Comparison of ENCODE assay signal across 8 mouse cellular contexts in the genomic region with DNA sequence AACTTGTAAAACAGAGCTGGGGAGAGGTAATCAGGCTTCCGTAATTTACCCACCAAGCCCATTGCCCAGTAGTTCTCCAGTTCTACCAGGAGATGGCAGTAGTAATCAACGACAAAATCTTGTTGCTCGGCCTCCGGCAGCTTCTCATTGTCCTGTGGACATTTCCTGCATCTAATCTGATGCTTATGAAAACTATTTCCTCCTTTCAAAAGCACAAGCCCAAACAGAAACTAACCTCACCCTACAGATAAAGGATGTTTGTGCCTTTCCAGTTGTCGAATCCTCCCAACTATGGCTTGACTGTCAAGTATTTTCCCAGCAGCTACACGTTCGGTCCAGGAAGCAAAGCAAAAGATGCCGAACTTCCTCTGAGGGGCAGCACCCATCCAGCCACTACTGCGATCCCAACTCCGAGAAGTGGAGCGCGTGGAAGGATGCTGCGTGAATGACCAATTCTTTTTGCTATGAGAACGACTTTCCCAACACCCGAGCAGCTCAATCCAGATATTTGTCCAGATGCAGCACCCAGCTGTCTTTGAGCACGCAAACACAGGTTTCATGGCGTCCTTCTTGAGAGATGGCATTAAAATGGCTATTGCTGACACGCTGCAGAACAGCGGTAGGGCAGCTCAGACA.
DNase-seq lines count a peak whose midpoint lies in the region; ATAC-seq and TF ChIP-seq lines count a peak whose summit lies in the region.

No protein-coding gene starts in this region.

- H3K4me2 ChIP-seq in CH12.LX (ENCODE audit: insufficient read depth, low read depth, poor library complexity, severe bottlenecking): peak overlapping the region; percentile 79
- peak overlapping the region; percentile 60 for H3K4me2 ChIP-seq in forebrain, embryonic 14.5 days (ENCODE audit: low read length)
- H3K4me2 ChIP-seq in neural tube, embryonic 14.5 days (ENCODE audit: low read depth, low read length): peak overlapping the region; percentile 57

- 1% methylated on average over 19 of the region's 19 CpGs for WGBS in forebrain, embryonic 14.5 days
- WGBS in lung, adult 2 months: 2% methylated on average over 19 of the region's 19 CpGs
- WGBS in neural tube, embryonic 14.5 days: under 1% methylated on average over 19 of the region's 19 CpGs

- dilution Hi-C loops in CH12.LX (cut with MboI; ENCODE audit: extremely low pct_ligation_motif_present, extremely low pct_unique_long_range_greater_than_20kb, low sequenced_read_pairs): no loop called here

- H3K9ac ChIP-seq in CH12.LX (ENCODE audit: insufficient read depth, low read depth): peak overlapping the region; percentile 55
- H3K9ac ChIP-seq in forebrain, embryonic 14.5 days (ENCODE audit: low read length): peak overlapping the region; percentile 48
- H3K9ac ChIP-seq in neural tube, embryonic 14.5 days (replicated peaks; ENCODE audit: low read depth, low read length): peak overlapping the region; percentile 29

- TF ChIP-seq EP300 in CH12.LX (IDR thresholded peaks at IDR 0.05; ENCODE audit: low read length): no peak

- DNase-seq in CH12.LX (ENCODE audit: extremely low read depth): peak; percentile 86
- peak; percentile 91 for DNase-seq in forebrain, embryonic 14.5 days (ENCODE audit: low spot score)
- DNase-seq in layer of hippocampus, adult 8-10 months (ENCODE audit: low spot score in 2 of 2): peak; percentile 38 to 67
- peak; percentile 62 for DNase-seq in lung, adult 2 months
- peak; percentile 17 to 44 for DNase-seq in thymus, adult 18-20 months

- peak; percentile 83 for ATAC-seq in forebrain, embryonic 14.5 days
- ATAC-seq in hematopoietic stem cell, adult 5-6 weeks (replicated peaks in 1 of 2; ENCODE audit: insufficient read depth in 1 of 2, low FRiP score in 2 of 2, low TSS enrichment in 1 of 2, low read depth in 1 of 2, poor library complexity in 2 of 2, severe bottlenecking in 2 of 2): peak; percentile 74 to 88
- ATAC-seq in neural tube, embryonic 14.5 days (ENCODE audit: low read depth): peak; percentile 82; the same call in 1 of the 2 replicates

- peak; percentile 91 for TF ChIP-seq RAD21 in CH12.LX (IDR thresholded peaks at IDR 0.05; ENCODE audit: low read depth, low read length)

- in situ Hi-C loops in CH12.LX (cut with MboI; ENCODE audit: low pct_ligation_motif_present, low pct_unique_long_range_greater_than_20kb, low sequenced_read_pairs): no loop called here

- no peak; the same call in 1 of the 2 replicates for TF ChIP-seq POLR2A in CH12.LX (IDR thresholded peaks at IDR 0.05; ENCODE audit: low read depth, low read length)
- TF ChIP-seq POLR2A in lung, adult 2 months (IDR thresholded peaks at IDR 0.05; ENCODE audit: borderline replicate concordance, extremely low read depth, low read depth, low read length): peak; percentile 78; the same call in 1 of the 2 replicates

- H3K27ac ChIP-seq in CH12.LX (ENCODE audit: insufficient read depth, low read depth): no peak overlapping the region
- H3K27ac ChIP-seq in brown adipose tissue, adult 24 weeks (replicated peaks; ENCODE audit: low read depth, low read length): peak overlapping the region; percentile 97
- no peak overlapping the region for H3K27ac ChIP-seq in forebrain, embryonic 14.5 days (ENCODE audit: low read depth, low read length)
- H3K27ac ChIP-seq in neural tube, embryonic 14.5 days (ENCODE audit: low read depth, low read length): no peak overlapping the region

- H3K36me3 ChIP-seq in CH12.LX (replicated peaks in 1 of 2; ENCODE audit: control insufficient read depth in 1 of 2, insufficient read depth in 1 of 2, low read length in 1 of 2): no peaks in the 10 kb centered on the region
- no peaks in the 10 kb centered on the region for H3K36me3 ChIP-seq in forebrain, embryonic 14.5 days (ENCODE audit: control insufficient read depth, insufficient read depth, low read length)
- no peaks in the 10 kb centered on the region for H3K36me3 ChIP-seq in neural tube, embryonic 14.5 days (ENCODE audit: control insufficient read depth, insufficient read depth, low read length)

- H3K27me3 ChIP-seq in CH12.LX (replicated peaks): no peaks in the 10 kb centered on the region
- H3K27me3 ChIP-seq in forebrain, embryonic 14.5 days (replicated peaks; ENCODE audit: control insufficient read depth, insufficient read depth, low read length): peaks cover 22% of the 10 kb centered on the region
- peaks cover 9% of the 10 kb centered on the region for H3K27me3 ChIP-seq in neural tube, embryonic 14.5 days (ENCODE audit: control insufficient read depth, insufficient read depth, low read length)

- peak overlapping the region; percentile 59 to 69 (median 69) for H3K4me3 ChIP-seq in CH12.LX (replicated peaks in 1 of 3; ENCODE audit: low read depth in 2 of 3, low read length in 2 of 3, poor library complexity in 1 of 3)
- H3K4me3 ChIP-seq in brown adipose tissue, adult 24 weeks (ENCODE audit: insufficient read depth, low read depth, low read length): peak overlapping the region; percentile 56
- peak overlapping the region; percentile 36 for H3K4me3 ChIP-seq in forebrain, embryonic 14.5 days (ENCODE audit: low read depth, low read length)
- H3K4me3 ChIP-seq in lung, adult 2 months (replicated peaks; ENCODE audit: extremely low read depth, low read depth, low read length): peak overlapping the region; percentile 59
- peak overlapping the region; percentile 32 for H3K4me3 ChIP-seq in neural tube, embryonic 14.5 days (ENCODE audit: low read depth, low read length)

- no peaks in the 10 kb centered on the region for H3K9me3 ChIP-seq in CH12.LX (replicated peaks; ENCODE audit: low read length)
- no peaks in the 10 kb centered on the region for H3K9me3 ChIP-seq in forebrain, embryonic 14.5 days (replicated peaks; ENCODE audit: control insufficient read depth, low read length)
- H3K9me3 ChIP-seq in neural tube, embryonic 14.5 days (ENCODE audit: control insufficient read depth, low read length): no peaks in the 10 kb centered on the region

- TF ChIP-seq CTCF in CH12.LX (conservative IDR thresholded peaks at IDR 0.05 in 1 of 2, IDR thresholded peaks at IDR 0.05 in 1 of 2; ENCODE audit: low read depth in 2 of 2, low read length in 2 of 2): peak; percentile 86 to 91
- TF ChIP-seq CTCF in lung, adult 2 months (IDR thresholded peaks at IDR 0.05; ENCODE audit: insufficient read depth, low read length): peak; percentile 50

- H3K4me1 ChIP-seq in CH12.LX (ENCODE audit: control insufficient read depth in 1 of 2, insufficient read depth in 2 of 2): peaks cover 8 to 26% of the 10 kb centered on the region in 2 experiments; a peak in 3 of 4 replicates
- H3K4me1 ChIP-seq in brown adipose tissue, adult 24 weeks (ENCODE audit: control insufficient read depth, insufficient read depth, insufficient read length, low read length): peaks cover 5% of the 10 kb centered on the region; the same call in 1 of the 2 replicates
- peaks cover 3% of the 10 kb centered on the region; the same call in 1 of the 2 replicates for H3K4me1 ChIP-seq in forebrain, embryonic 14.5 days (ENCODE audit: control insufficient read depth, insufficient read depth, low read length)
- H3K4me1 ChIP-seq in lung, adult 2 months (ENCODE audit: control insufficient read depth, insufficient read depth, low read length): peaks cover 11% of the 10 kb centered on the region
- H3K4me1 ChIP-seq in neural tube, embryonic 14.5 days (ENCODE audit: control insufficient read depth, insufficient read depth, low read length): no peaks in the 10 kb centered on the region

- H3K79me2 ChIP-seq in CH12.LX (replicated peaks; ENCODE audit: control insufficient read depth, extremely low read depth, insufficient read depth, poor library complexity, severe bottlenecking): no peaks in the 10 kb centered on the region

TF ChIP-seq in CH12.LX, 34 proteins besides CTCF, POLR2A, EP300 and RAD21 (continues in another document):
- no peak for TF ChIP-seq ETS1 (conservative IDR thresholded peaks at IDR 0.05; ENCODE audit: low read depth, low read length)
- TF ChIP-seq CHD1 (IDR thresholded peaks at IDR 0.05; ENCODE audit: low read depth, low read length): peak; percentile 5; the same call in 1 of the 2 replicates
- 0 out of 2 replicates have a peak, but pooled peaks have one; percentile 3 for TF ChIP-seq MAFK (IDR thresholded peaks at IDR 0.05; ENCODE audit: insufficient replicate concordance, low read length)
- TF ChIP-seq JUND (conservative IDR thresholded peaks at IDR 0.05; ENCODE audit: low read depth, low read length): peak; percentile 50; the same call in 1 of the 2 replicates
- no peak for TF ChIP-seq ZNF384 (IDR thresholded peaks at IDR 0.05; ENCODE audit: low read depth, low read length)
- peak; percentile 71 for TF ChIP-seq SMC3 (IDR thresholded peaks at IDR 0.05; ENCODE audit: low read depth, low read length)
- TF ChIP-seq JUN (IDR thresholded peaks at IDR 0.05; ENCODE audit: insufficient read depth, low read depth, low read length): no peak
- peak; percentile 63 for TF ChIP-seq NELFE (IDR thresholded peaks at IDR 0.05; ENCODE audit: low read depth, low read length)
- TF ChIP-seq MXI1 (IDR thresholded peaks at IDR 0.05; ENCODE audit: low read depth, low read length): peak; percentile 42; the same call in 1 of the 2 replicates
- TF ChIP-seq CHD2 (IDR thresholded peaks at IDR 0.05; ENCODE audit: low read length): no peak
- peak; percentile 65; the same call in 1 of the 2 replicates for TF ChIP-seq TBP (conservative IDR thresholded peaks at IDR 0.05; ENCODE audit: low read depth, low read length)
- no peak for TF ChIP-seq UBTF (IDR thresholded peaks at IDR 0.05; ENCODE audit: low read depth, low read length)
- TF ChIP-seq SIN3A (IDR thresholded peaks at IDR 0.05; ENCODE audit: low read length): 0 out of 2 replicates have a peak, but pooled peaks have one; percentile 56
- TF ChIP-seq TCF12 (IDR thresholded peaks at IDR 0.05; ENCODE audit: low read depth, low read length): peak; percentile 41
- TF ChIP-seq NRF1 (IDR thresholded peaks at IDR 0.05; ENCODE audit: low read depth, low read length): no peak
- TF ChIP-seq MYC (IDR thresholded peaks at IDR 0.05; ENCODE audit: low read depth, low read length): no peak
- 0 out of 2 replicates have a peak, but pooled peaks have one; percentile 6 for TF ChIP-seq E2F4 (IDR thresholded peaks at IDR 0.05; ENCODE audit: insufficient replicate concordance, low read depth, low read length)
- no peak; the same call in 1 of the 2 replicates for TF ChIP-seq IRF4 (IDR thresholded peaks at IDR 0.05; ENCODE audit: low read depth, low read length)
- no peak for TF ChIP-seq ZC3H11A (IDR thresholded peaks at IDR 0.05; ENCODE audit: low read depth, low read length)
- TF ChIP-seq HCFC1 (IDR thresholded peaks at IDR 0.05; ENCODE audit: low read depth, low read length): no peak
- TF ChIP-seq POLR2AphosphoS2 (IDR thresholded peaks at IDR 0.05; ENCODE audit: low read depth, low read length): no peak
- no peak for TF ChIP-seq PAX5 (IDR thresholded peaks at IDR 0.05; ENCODE audit: low read length)
- TF ChIP-seq MEF2A (IDR thresholded peaks at IDR 0.05; ENCODE audit: borderline replicate concordance, low read depth, low read length): peak; percentile 20; the same call in 1 of the 2 replicates
- no peak; the same call in 1 of the 2 replicates for TF ChIP-seq RCOR1 (conservative IDR thresholded peaks at IDR 0.05; ENCODE audit: low read depth, low read length)

Comparison
In these comparisons a context has a peak if more than half of its experiments do, and no peak if none do; other contexts are left out.
1. DNase-seq: peak in every context shown above with its lines; median percentile 91 in forebrain, embryonic 14.5 days; 86 in CH12.LX; 62 in lung, adult 2 months; 52 in layer of hippocampus, adult 8-10 months; 30 in thymus, adult 18-20 months.